Mouse (Mus musculus) lung, postnatal 0 days (tissue): ENCODE data around the gene Ublcp1. TPM values are rescaled to one million over a fixed set of nuclear protein-coding genes. Genes with fewer than 3 reads are reported as not detected.

Experiments
- ATAC-seq: fragments of 200-750 bp; cut with Nextera tagmentation; 2 replicates; pipeline ENCODE4 v1.8.0; 2017; ENCODE audit warnings: moderate library complexity
- DNase-seq: peaks from one replicate; pipeline ENCODE4 v3.0.0-alpha.2; 2016; ENCODE audit warnings: low spot score
- H3K27ac ChIP-seq: fragments of 300-500 bp; sonication (generic); 2 replicates; pipeline ENCODE4 v1.5.1; 2014; ENCODE audit warnings: antibody characterized with exemption, mild to moderate bottlenecking, low read length, mixed read lengths
- H3K27me3 ChIP-seq: fragments of 300-500 bp; sonication (generic); replicated peaks from 2 replicates; pipeline ENCODE4 v1.6.1; 2014; ENCODE audit warnings: low read length, mixed read lengths; ENCODE audit not compliant: insufficient read depth
- H3K36me3 ChIP-seq: fragments of 300-500 bp; sonication (generic); 2 replicates; pipeline ENCODE4 v1.6.1; 2014; ENCODE audit warnings: low read length, mixed read lengths; ENCODE audit not compliant: insufficient read depth
- H3K4me1 ChIP-seq: fragments of 300-500 bp; sonication (generic); 2 replicates; pipeline ENCODE4 v1.6.1; 2014; ENCODE audit warnings: antibody characterized with exemption, low read depth, low read length, mixed read lengths; ENCODE audit not compliant: insufficient read depth
- H3K4me2 ChIP-seq: fragments of 300-500 bp; sonication (generic); replicated peaks from 2 replicates; pipeline ENCODE4 v1.6.1; 2014; ENCODE audit warnings: low read depth, mild to moderate bottlenecking, low read length, moderate library complexity, mixed read lengths
- H3K4me3 ChIP-seq: fragments of 300-500 bp; sonication (generic); 2 replicates; pipeline ENCODE4 v1.5.1; 2014; ENCODE audit warnings: low read depth, low read length
- H3K9ac ChIP-seq: fragments of 300-500 bp; sonication (generic); replicated peaks from 2 replicates; pipeline ENCODE4 v1.6.1; 2014; ENCODE audit warnings: low read depth, mild to moderate bottlenecking
- H3K9me3 ChIP-seq: fragments of 300-500 bp; sonication (generic); 2 replicates; pipeline ENCODE4 v1.6.1; 2016; ENCODE audit warnings: low read length, mixed read lengths
- CTCF ChIP-seq: IDR thresholded peaks from 2 replicates; pipeline ENCODE4 v1.5.1; 2016; ENCODE audit warnings: antibody characterized with exemption, mild to moderate bottlenecking
- EP300 ChIP-seq: IDR thresholded peaks from 2 replicates; pipeline ENCODE4 v1.6.1; 2016; ENCODE audit warnings: antibody characterized with exemption, mild to moderate bottlenecking, control low read depth
- WGBS: fragments of 180-500 bp; shearing (Covaris S2); extraction: QIAGEN DNeasy Blood & Tissue Kit; methylation state at CpG from one replicate; pipeline ENCODE4 v1.1.7; 2014; 5-methylcytosine and 5-hydroxymethylcytosine counted together
- polyA plus RNA-seq: library from polyadenylated mRNA; unstranded; fragments of >200 nt; fragmentation: Nextera tagmentation; extraction: Ambion mirVana; gene quantifications from 2 replicates; pipeline ENCODE4 v1.2.1, GENCODE M21; 2015

Gene Ublcp1
- polyA plus RNA-seq, 1 experiment from 2014 or later = 60.5 TPM

DNA sequence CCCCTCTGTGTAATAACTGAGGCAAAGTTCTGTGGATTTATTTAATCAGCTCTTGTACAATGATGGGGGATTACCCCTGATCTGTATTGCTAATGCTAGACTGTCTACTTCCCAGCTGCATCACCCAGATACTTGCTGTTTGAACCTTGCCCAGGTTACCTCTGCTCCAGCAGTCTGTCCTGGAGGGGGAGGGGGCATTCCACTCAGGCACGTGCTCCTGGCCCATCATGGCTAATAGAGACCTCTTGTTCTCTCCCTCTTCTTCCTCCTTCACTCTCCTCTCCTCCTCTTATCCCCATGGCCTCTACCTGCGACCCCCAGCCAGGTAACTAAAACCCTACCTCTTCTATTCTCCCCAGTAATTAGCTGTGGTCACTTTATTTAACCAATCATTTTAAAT lies 44.4 kb upstream of the Ublcp1 start:
- DNase-seq (no peak), ATAC-seq (no peak)
- Histone ChIP-seq H3K9ac (no peak overlapping the region), H3K9me3 (no peaks in the 10 kb centered on the region), H3K27me3 (no peaks in the 10 kb centered on the region), H3K4me2 (no peak overlapping the region), H3K4me1 (peaks cover 7% of the 10 kb centered on the region; the same call in 1 of the 2 replicates), H3K27ac (no peak overlapping the region), H3K4me3 (no peak overlapping the region), H3K36me3 (no peaks in the 10 kb centered on the region)
- TF ChIP-seq CTCF = no peak
- no peak for TF ChIP-seq EP300
- WGBS = 72% methylated on average over 2 of the region's 2 CpGs

DNA sequence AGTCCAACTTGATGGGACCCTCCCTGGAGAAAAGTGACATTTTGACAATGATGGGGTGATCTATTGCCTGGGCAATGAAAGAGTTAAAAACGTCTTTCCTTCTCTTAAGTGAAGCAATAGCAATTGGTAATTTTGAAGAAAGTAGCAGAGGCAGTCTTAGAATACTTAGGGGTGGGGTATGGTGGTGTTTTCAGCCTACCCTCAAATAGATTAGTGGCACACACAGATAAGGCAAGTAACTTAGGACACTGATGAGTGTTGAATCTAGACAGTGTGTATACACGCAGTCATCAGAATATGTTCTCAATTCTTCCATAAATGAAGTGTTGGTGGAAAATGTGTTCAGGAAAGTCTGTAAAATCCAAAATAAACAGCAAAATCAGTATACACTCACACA lies 42.7 kb upstream of the Ublcp1 start:
- no peaks in the 10 kb centered on the region for H3K9me3 ChIP-seq
- no peak overlapping the region for H3K4me3 ChIP-seq
- TF ChIP-seq EP300 (no peak), CTCF (no peak)
- no peaks in the 10 kb centered on the region for H3K27me3 ChIP-seq
- no peak overlapping the region for H3K27ac ChIP-seq
- DNase-seq = no peak
- WGBS = 57% methylated on average over 2 of the region's 2 CpGs
- no peaks in the 10 kb centered on the region for H3K36me3 ChIP-seq
- no peak overlapping the region for H3K4me2 ChIP-seq
- no peak for ATAC-seq
- peaks cover 2% of the 10 kb centered on the region; the same call in 1 of the 2 replicates for H3K4me1 ChIP-seq
- no peak overlapping the region for H3K9ac ChIP-seq

DNA sequence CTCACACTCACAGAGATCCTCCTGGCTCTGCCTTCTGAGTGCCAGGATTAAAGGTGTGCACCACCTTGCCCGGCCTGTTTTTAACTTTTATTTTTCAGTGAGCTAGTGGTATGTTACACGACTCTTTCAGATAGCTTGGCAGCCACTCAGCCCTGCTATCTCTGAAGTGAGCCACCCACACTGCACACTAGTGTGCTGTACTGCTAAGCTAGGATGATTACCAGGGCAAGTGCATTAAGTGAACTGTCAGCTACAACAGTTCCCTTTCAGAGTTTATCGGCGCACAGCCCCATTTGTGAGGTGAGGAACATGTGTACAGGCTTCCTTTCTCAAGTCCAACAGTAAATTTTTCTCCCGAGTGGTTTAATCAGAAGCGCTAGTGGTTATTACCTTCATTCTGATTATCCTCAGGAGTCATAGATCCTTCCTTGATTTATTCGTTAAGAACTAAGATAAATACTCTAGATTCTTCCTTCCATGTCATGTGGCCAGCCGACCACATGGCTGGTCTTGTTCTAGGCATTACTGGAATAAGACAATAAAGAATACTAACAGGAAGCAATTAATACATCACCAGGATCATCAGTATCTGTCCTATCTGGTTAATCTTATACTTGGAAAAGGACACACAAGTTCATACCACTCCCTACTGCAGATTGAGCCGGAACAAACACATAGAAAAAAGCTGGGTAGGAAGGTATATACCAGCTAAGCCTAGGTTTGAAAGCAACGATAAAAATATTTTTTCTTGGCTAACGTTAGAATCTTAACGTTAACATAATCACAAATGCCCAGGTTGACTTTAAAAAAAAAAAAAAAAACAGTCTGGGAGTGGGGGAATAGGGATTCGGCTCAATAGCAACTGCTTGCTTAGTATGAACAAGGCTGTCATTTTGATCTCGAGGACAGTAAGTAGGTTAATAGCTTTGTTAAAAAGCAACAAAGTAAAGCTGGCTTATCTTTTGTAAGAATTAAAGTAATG lies 42.0 kb upstream of the Ublcp1 start:
- no peak for TF ChIP-seq EP300
- no peak for TF ChIP-seq CTCF
- Histone ChIP-seq H3K4me1 (no peaks in the 10 kb centered on the region), H3K9me3 (no peaks in the 10 kb centered on the region), H3K9ac (no peak overlapping the region), H3K36me3 (no peaks in the 10 kb centered on the region), H3K27me3 (no peaks in the 10 kb centered on the region), H3K4me3 (no peak overlapping the region), H3K4me2 (no peak overlapping the region), H3K27ac (no peak overlapping the region)
- DNase-seq (no peak), ATAC-seq (no peak)
- WGBS = 63% methylated on average over 14 of the region's 14 CpGs

DNA sequence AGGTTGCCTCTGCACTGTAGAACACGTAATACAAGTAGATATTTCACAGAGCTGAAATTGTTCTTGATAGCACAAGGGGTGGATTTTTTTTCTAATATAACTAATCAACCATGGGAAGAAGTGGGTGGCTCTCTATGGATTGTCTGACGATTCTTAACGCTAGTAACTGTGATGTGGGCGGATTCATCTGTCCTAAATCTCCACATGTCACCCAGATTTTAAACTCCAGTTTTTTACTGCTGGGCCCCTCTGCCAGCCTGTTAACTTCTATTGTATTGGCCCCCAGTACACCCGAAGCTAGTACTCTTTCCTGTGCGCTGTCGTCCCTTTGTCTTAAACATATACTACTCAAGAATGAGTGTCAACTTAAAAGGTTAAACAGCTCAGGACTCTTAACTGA lies 40.1 kb upstream of the Ublcp1 start:
- Histone ChIP-seq H3K4me2 (no peak overlapping the region), H3K9ac (no peak overlapping the region), H3K4me3 (no peak overlapping the region), H3K4me1 (no peaks in the 10 kb centered on the region), H3K27ac (no peak overlapping the region), H3K9me3 (no peaks in the 10 kb centered on the region), H3K36me3 (no peaks in the 10 kb centered on the region), H3K27me3 (no peaks in the 10 kb centered on the region)
- WGBS = 79% methylated on average over 7 of the region's 7 CpGs
- DNase-seq (no peak), ATAC-seq (no peak)
- TF ChIP-seq CTCF = no peak
- TF ChIP-seq EP300 = no peak

DNA sequence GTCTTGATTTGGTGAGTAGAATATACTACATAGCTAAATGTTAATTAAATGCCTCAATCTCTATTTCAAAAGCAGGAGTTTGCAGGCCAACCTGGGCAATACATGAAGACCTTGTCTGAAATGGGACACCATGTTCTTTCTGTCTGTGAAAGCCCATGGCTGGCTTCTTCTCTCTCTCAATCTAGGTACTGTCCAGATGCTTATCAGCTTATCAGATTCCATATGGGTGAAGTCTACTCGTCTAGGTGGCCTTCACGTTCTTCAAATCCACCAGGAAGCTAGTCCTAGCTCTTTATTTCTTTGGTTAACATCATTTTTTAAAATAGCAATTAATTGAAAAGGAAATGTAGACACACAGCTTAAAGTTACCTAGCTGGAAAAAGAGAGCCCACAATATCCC lies 39.6 kb upstream of the Ublcp1 start:
- DNase-seq = no peak
- Histone ChIP-seq H3K4me1 (no peaks in the 10 kb centered on the region), H3K36me3 (no peaks in the 10 kb centered on the region), H3K4me3 (no peak overlapping the region), H3K27ac (no peak overlapping the region), H3K27me3 (no peaks in the 10 kb centered on the region), H3K9me3 (no peaks in the 10 kb centered on the region), H3K4me2 (no peak overlapping the region), H3K9ac (no peak overlapping the region)
- ATAC-seq = no peak
- 70% methylated on average over 2 of the region's 2 CpGs for WGBS
- TF ChIP-seq EP300 (no peak), CTCF (no peak)

DNA sequence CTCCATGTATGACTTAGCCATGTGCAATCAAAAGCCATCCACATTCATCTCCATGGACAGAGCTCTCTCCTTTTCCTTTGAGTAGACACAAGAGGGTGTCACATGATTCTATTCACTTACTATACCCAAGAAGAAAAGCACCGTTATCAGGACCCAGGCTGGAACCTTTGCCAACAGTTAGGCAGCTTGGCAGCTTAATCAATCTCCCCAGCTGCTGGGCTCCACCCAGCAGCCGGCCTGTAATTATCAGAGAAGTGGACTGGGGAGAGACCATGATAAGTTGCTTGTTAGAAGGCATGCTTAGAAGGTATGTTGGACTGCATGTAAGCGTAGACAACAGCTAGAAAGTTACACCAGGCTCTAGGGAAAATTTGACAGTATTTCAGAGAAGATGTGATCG lies 38.6 kb upstream of the Ublcp1 start:
- no peaks in the 10 kb centered on the region for H3K4me1 ChIP-seq
- H3K4me3 ChIP-seq = no peak overlapping the region
- WGBS = 46% methylated on average over 4 of the region's 4 CpGs
- no peak overlapping the region for H3K27ac ChIP-seq
- DNase-seq = no peak
- H3K9me3 ChIP-seq = no peaks in the 10 kb centered on the region
- no peaks in the 10 kb centered on the region for H3K27me3 ChIP-seq
- no peaks in the 10 kb centered on the region for H3K36me3 ChIP-seq
- no peak for TF ChIP-seq CTCF
- no peak for TF ChIP-seq EP300
- ATAC-seq = 0 out of 2 replicates have a peak, but pooled peaks have one; percentile 9
- no peak overlapping the region for H3K4me2 ChIP-seq
- no peak overlapping the region for H3K9ac ChIP-seq
